Mouse (Mus musculus) liver, embryonic 12.5 days (tissue): ENCODE results near the gene Pqlc2. TPM values are rescaled to one million over a fixed set of nuclear protein-coding genes. Genes with fewer than 3 reads are reported as not detected.

Source experiments
- ATAC-seq: fragments of 200-750 bp; cut with Nextera tagmentation; 2 replicates; pipeline ENCODE4 v1.8.0; 2017; ENCODE audit warnings: moderate number of reproducible peaks, mild to moderate bottlenecking, moderate library complexity
- H3K27ac ChIP-seq: fragments of 300-500 bp; sonication (generic); 2 replicates; pipeline ENCODE4 v1.5.1; 2016; ENCODE audit warnings: mild to moderate bottlenecking
- H3K27me3 ChIP-seq: fragments of 300-500 bp; sonication (generic); replicated peaks from 2 replicates; pipeline ENCODE4 v1.6.1; 2016; ENCODE audit warnings: mild to moderate bottlenecking, moderate library complexity
- H3K36me3 ChIP-seq: fragments of 300-500 bp; sonication (generic); 2 replicates; pipeline ENCODE4 v1.6.1; 2016; ENCODE audit warnings: mild to moderate bottlenecking, moderate library complexity
- H3K4me1 ChIP-seq: fragments of 300-500 bp; sonication (generic); 2 replicates; pipeline ENCODE4 v1.6.1; 2016
- H3K4me2 ChIP-seq: fragments of 300-500 bp; sonication (generic); 2 replicates; pipeline ENCODE4 v1.6.1; 2016; ENCODE audit warnings: mild to moderate bottlenecking, moderate library complexity
- H3K4me3 ChIP-seq: fragments of 300-500 bp; sonication (generic); 2 replicates; pipeline ENCODE4 v1.5.1; 2016; ENCODE audit warnings: mild to moderate bottlenecking, moderate library complexity
- H3K9ac ChIP-seq: fragments of 300-500 bp; sonication (generic); 2 replicates; pipeline ENCODE4 v1.6.1; 2016; ENCODE audit warnings: mild to moderate bottlenecking, moderate library complexity
- H3K9me3 ChIP-seq: fragments of 300-500 bp; sonication (generic); replicated peaks from 2 replicates; pipeline ENCODE4 v1.6.1; 2016; ENCODE audit warnings: mild to moderate bottlenecking, moderate library complexity
- WGBS: fragments of 180-500 bp; shearing (Covaris S2); methylation state at CpG from one replicate; pipeline ENCODE4 v1.1.7; 2016; ENCODE audit not compliant: insufficient replicate concordance; 5-methylcytosine and 5-hydroxymethylcytosine counted together
- polyA plus RNA-seq: library from polyadenylated mRNA; unstranded; fragments of >200 nt; fragmentation: Nextera tagmentation; extraction: Ambion mirVana; gene quantifications from 2 replicates; pipeline ENCODE4 v1.2.1, GENCODE M21; 2016

The Pqlc2 gene
- polyA plus RNA-seq, 1 experiment from 2014 or later = 9.5 TPM

DNA sequence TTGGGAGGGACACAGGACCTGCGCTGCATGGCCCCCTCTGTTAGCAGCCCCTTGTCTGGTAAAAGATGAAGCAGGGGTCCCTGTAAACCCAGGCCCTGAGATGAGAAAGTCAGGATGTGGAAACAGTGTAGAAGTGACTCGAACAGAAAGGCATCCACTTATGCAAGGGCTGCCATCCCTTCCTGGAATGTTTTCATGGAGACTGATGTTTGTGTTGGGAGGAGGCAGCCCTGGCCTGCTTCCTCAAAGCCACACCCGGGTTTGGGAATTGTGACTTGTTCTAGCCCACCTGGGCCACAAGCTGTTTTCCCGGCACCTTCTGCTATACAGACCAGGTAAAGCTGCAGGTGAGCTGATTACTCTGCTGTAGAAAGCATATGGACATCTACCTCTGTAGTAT is 54.4 kb downstream of the Pqlc2 start:
- Histone ChIP-seq H3K4me1 (peaks cover 10% of the 10 kb centered on the region), H3K4me3 (no peak overlapping the region), H3K9me3 (no peaks in the 10 kb centered on the region), H3K27ac (no peak overlapping the region), H3K4me2 (no peak overlapping the region), H3K9ac (no peak overlapping the region), H3K27me3 (no peaks in the 10 kb centered on the region), H3K36me3 (peaks cover 65% of the 10 kb centered on the region)
- ATAC-seq = no peak
- WGBS = 78% methylated on average over 4 of the region's 4 CpGs

- WGBS = 77% methylated on average over 9 of the region's 9 CpGs
Measured at GRCm38 (mm10) chr4:139253206-139253605, 57.3 kb downstream of the Pqlc2 start.

GRCm38 (mm10) chr4:139252051-139252760 is 58.3 kb downstream of the Pqlc2 start:
- no peaks in the 10 kb centered on the region for H3K27me3 ChIP-seq
- H3K9me3 ChIP-seq = no peaks in the 10 kb centered on the region
- H3K4me3 ChIP-seq = no peak overlapping the region
- no peak; the same call in 1 of the 2 replicates for ATAC-seq
- H3K36me3 ChIP-seq = peaks cover 32% of the 10 kb centered on the region
- H3K4me1 ChIP-seq = peaks cover 32% of the 10 kb centered on the region
- no peak overlapping the region for H3K4me2 ChIP-seq
- H3K27ac ChIP-seq = no peak overlapping the region
- WGBS = 60% methylated on average over 22 of the region's 22 CpGs
- H3K9ac ChIP-seq = no peak overlapping the region

More at GRCm38 (mm10) chr4:139253206-139253605, 57.3 kb downstream of the Pqlc2 start:
- Histone ChIP-seq H3K4me2 (no peak overlapping the region), H3K4me3 (no peak overlapping the region), H3K27me3 (no peaks in the 10 kb centered on the region), H3K36me3 (peaks cover 36% of the 10 kb centered on the region), H3K9me3 (no peaks in the 10 kb centered on the region), H3K27ac (no peak overlapping the region), H3K9ac (no peak overlapping the region), H3K4me1 (peaks cover 32% of the 10 kb centered on the region)
- no peak for ATAC-seq

GRCm38 (mm10) chr4:139250886-139251285 is 59.6 kb downstream of the Pqlc2 start:
- H3K9ac ChIP-seq = no peak overlapping the region
- no peaks in the 10 kb centered on the region for H3K27me3 ChIP-seq
- WGBS = 29% methylated on average over 8 of the region's 8 CpGs
- H3K4me1 ChIP-seq = peaks cover 32% of the 10 kb centered on the region
- H3K27ac ChIP-seq = no peak overlapping the region
- no peak overlapping the region for H3K4me2 ChIP-seq
- peaks cover 22% of the 10 kb centered on the region for H3K36me3 ChIP-seq
- no peaks in the 10 kb centered on the region for H3K9me3 ChIP-seq
- no peak for ATAC-seq
- no peak overlapping the region for H3K4me3 ChIP-seq

DNA sequence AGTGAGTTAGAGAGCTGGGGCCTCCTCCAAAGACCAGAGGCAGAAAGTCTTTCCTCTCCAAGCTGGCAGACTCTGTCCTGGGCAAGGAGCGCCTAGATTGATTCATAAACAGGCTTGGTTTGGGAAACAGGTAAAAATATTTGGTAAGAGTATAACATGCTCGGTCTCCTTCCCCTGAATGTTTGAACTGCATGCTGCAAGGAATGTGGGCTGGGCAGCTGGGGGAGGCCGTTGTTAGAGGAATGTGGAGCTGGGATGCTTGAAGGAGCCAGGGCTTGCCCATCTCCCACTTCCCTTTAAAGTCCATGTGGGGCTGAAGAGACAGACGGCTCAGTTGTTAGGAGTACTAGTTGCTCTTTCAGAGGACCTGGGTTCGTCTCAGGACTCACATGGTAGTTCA is 60.5 kb downstream of the Pqlc2 start:
- 64% methylated on average over 5 of the region's 5 CpGs for WGBS
- Histone ChIP-seq H3K4me1 (peaks cover 32% of the 10 kb centered on the region), H3K4me2 (no peak overlapping the region), H3K27ac (no peak overlapping the region), H3K27me3 (no peaks in the 10 kb centered on the region), H3K9ac (no peak overlapping the region), H3K9me3 (no peaks in the 10 kb centered on the region), H3K4me3 (no peak overlapping the region), H3K36me3 (peaks cover 17% of the 10 kb centered on the region)
- ATAC-seq = no peak

DNA sequence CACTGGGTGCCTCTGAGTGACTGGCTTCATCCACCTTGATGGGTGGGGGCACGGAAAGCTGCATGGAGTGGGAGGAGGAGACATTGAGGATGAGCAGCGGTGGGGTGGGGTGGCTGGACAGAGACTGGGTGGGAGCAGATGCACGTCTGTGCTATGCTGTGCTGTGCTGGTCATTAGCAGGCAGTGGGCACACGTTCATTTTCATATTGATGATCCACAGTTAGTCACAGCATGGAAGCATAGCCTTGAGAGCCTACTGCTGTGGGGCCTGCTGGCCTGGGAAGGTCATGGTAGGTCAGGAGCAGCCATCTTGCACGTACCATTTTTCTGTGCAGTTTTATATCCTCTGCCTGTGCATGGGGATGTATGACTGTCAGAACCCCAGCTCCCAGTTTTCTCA is 61.8 kb downstream of the Pqlc2 start:
- Histone ChIP-seq H3K27ac (no peak overlapping the region), H3K4me1 (peaks cover 32% of the 10 kb centered on the region)
- ATAC-seq = no peak

DNA sequence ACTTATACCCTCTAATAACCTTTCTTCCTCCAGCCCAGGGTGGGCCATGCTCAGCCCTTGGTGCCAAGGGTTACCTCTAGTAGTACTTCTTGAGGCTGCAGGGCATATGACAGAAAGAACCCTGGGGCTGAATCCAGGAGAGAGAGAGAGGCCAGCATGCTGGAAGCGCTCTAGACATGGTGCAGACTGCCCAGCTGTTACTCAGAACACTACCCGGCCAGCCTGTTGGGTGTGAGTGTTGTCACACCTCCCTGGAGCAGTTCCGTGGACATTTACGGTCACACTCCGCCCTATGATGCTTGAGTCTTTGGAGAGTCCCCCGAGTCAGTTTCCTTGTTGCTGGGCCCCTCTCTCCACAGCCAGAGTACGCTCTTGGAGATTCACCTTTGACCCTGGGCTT is 62.5 kb downstream of the Pqlc2 start:
- H3K36me3 ChIP-seq = peaks cover 17% of the 10 kb centered on the region
- H3K9ac ChIP-seq = no peak overlapping the region
- no peak overlapping the region for H3K4me3 ChIP-seq
- no peak overlapping the region for H3K27ac ChIP-seq
- H3K4me2 ChIP-seq = no peak overlapping the region
- no peaks in the 10 kb centered on the region for H3K9me3 ChIP-seq
- 81% methylated on average over 7 of the region's 7 CpGs for WGBS
- H3K27me3 ChIP-seq = no peaks in the 10 kb centered on the region
- peaks cover 32% of the 10 kb centered on the region for H3K4me1 ChIP-seq
- no peak for ATAC-seq

More for the DNA sequence above, 61.8 kb downstream of the Pqlc2 start:
- 73% methylated on average over 5 of the region's 5 CpGs for WGBS
- H3K9me3 ChIP-seq = no peaks in the 10 kb centered on the region
- peaks cover 14% of the 10 kb centered on the region for H3K36me3 ChIP-seq
- no peak overlapping the region for H3K9ac ChIP-seq
- H3K4me3 ChIP-seq = no peak overlapping the region
- H3K4me2 ChIP-seq = no peak overlapping the region
- H3K27me3 ChIP-seq = no peaks in the 10 kb centered on the region

GRCm38 (mm10) chr4:139246130-139246877 is 64.2 kb downstream of the Pqlc2 start:
- peaks cover 24% of the 10 kb centered on the region for H3K4me1 ChIP-seq
- H3K4me3 ChIP-seq = no peak overlapping the region
- H3K4me2 ChIP-seq = no peak overlapping the region
- no peaks in the 10 kb centered on the region for H3K9me3 ChIP-seq
- 79% methylated on average over 7 of the region's 7 CpGs for WGBS
- no peaks in the 10 kb centered on the region for H3K27me3 ChIP-seq
- peaks cover 34% of the 10 kb centered on the region for H3K36me3 ChIP-seq
- H3K27ac ChIP-seq = no peak overlapping the region
- no peak for ATAC-seq
- H3K9ac ChIP-seq = no peak overlapping the region

GRCm38 (mm10) chr4:139245534-139245933 is 65.0 kb downstream of the Pqlc2 start:
- H3K27ac ChIP-seq = no peak overlapping the region
- no peak overlapping the region for H3K4me3 ChIP-seq
- no peaks in the 10 kb centered on the region for H3K9me3 ChIP-seq
- ATAC-seq = no peak
- H3K9ac ChIP-seq = no peak overlapping the region
- no peak overlapping the region for H3K4me2 ChIP-seq
- peaks cover 16% of the 10 kb centered on the region for H3K4me1 ChIP-seq
- peaks cover 42% of the 10 kb centered on the region for H3K36me3 ChIP-seq
- 72% methylated on average over 2 of the region's 2 CpGs for WGBS
- H3K27me3 ChIP-seq = no peaks in the 10 kb centered on the region

GRCm38 (mm10) chr4:139244766-139245165 is 65.7 kb downstream of the Pqlc2 start:
- Histone ChIP-seq H3K4me1 (peaks cover 8% of the 10 kb centered on the region), H3K27ac (no peak overlapping the region), H3K4me2 (no peak overlapping the region), H3K9me3 (no peaks in the 10 kb centered on the region), H3K4me3 (no peak overlapping the region), H3K27me3 (no peaks in the 10 kb centered on the region), H3K36me3 (peaks cover 49% of the 10 kb centered on the region), H3K9ac (no peak overlapping the region)
- 75% methylated on average over 6 of the region's 6 CpGs for WGBS
- no peak for ATAC-seq

DNA sequence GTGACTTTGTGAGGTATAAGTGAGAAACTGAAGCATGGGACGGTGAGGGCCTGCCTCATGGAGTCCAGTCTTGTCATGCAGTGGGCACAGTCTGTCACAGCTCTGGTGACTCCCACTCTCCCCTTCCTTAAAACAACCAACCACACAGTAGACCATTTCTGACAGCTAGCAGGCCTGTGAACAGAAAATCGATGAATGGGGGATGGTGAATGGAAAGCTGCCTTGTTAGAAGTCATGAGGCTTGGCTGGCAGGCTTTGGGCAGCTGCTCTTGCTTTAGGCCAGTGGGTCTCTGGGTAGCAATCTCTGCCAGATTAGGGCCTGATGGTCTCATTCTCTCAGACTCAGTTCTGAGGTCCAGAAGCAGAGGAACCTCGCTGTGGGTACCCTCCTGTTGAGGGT is 66.3 kb downstream of the Pqlc2 start:
- peaks cover 2% of the 10 kb centered on the region; the same call in 1 of the 2 replicates for H3K4me1 ChIP-seq
- H3K9me3 ChIP-seq = no peaks in the 10 kb centered on the region
- H3K27ac ChIP-seq = no peak overlapping the region
- ATAC-seq = no peak
- H3K4me2 ChIP-seq = no peak overlapping the region
- H3K9ac ChIP-seq = no peak overlapping the region
- WGBS = 79% methylated on average over 3 of the region's 3 CpGs
- H3K4me3 ChIP-seq = no peak overlapping the region
- peaks cover 55% of the 10 kb centered on the region for H3K36me3 ChIP-seq
- no peaks in the 10 kb centered on the region for H3K27me3 ChIP-seq
